Mouse (Mus musculus) MEL (cell line): ENCODE data around the gene Med8. TPM values are rescaled to one million over a fixed set of nuclear protein-coding genes. Genes with fewer than 3 reads are reported as not detected.

Source experiments
- DNase-seq: peaks from one replicate; pipeline ENCODE4 v3.0.0; 2011; ENCODE audit warnings: low read depth, low spot score
- H3K27ac ChIP-seq: 2 replicates; pipeline ENCODE4 v1.5.1; 2012; ENCODE audit warnings: low read depth, mild to moderate bottlenecking, control low read depth, low read length, moderate library complexity; ENCODE audit not compliant: control insufficient read depth
- H3K27me3 ChIP-seq, 2 experiments: fragments of 150-350 bp in 1 of 2; sonication (generic) in 1 of 2; 2 replicates each; pipeline ENCODE4 v1.6.1; 2012; ENCODE audit warnings: low read length in 2 of 2, mild to moderate bottlenecking in 2 of 2, improper control_type of control experiment in 1 of 2, moderate library complexity in 1 of 2; ENCODE audit not compliant: insufficient read depth in 2 of 2, control insufficient read depth in 1 of 2
- H3K36me3 ChIP-seq, 2 experiments: 2 replicates each; pipeline ENCODE4 v1.6.1; 2012 to 2014; ENCODE audit warnings: low read length in 2 of 2, improper control_type of control experiment in 1 of 2, inconsistent platforms in 1 of 2, mild to moderate bottlenecking in 1 of 2; ENCODE audit not compliant: insufficient read depth in 2 of 2, control insufficient read depth in 1 of 2
- H3K4me1 ChIP-seq, 2 experiments: fragments of 150-350 bp in 1 of 2; sonication (generic) in 1 of 2; 2 replicates each; pipeline ENCODE4 v1.6.1; 2012; ENCODE audit warnings: low read length in 2 of 2, improper control_type of control experiment in 1 of 2, mild to moderate bottlenecking in 1 of 2; ENCODE audit not compliant: insufficient read depth in 2 of 2, control insufficient read depth in 1 of 2
- H3K4me3 ChIP-seq, 2 experiments: fragments of 150-350 bp in 1 of 2; sonication (generic) in 1 of 2; 2 replicates each; pipeline ENCODE4 v1.5.1; 2012; ENCODE audit warnings: low read depth in 2 of 2, low read length in 2 of 2, mild to moderate bottlenecking in 2 of 2, moderate library complexity in 2 of 2, control low read depth in 1 of 2, improper control_type of control experiment in 1 of 2; ENCODE audit not compliant: control insufficient read depth in 1 of 2, insufficient read depth in 1 of 2
- H3K79me2 ChIP-seq: 2 replicates; pipeline ENCODE4 v1.6.1; 2012; ENCODE audit warnings: mild to moderate bottlenecking, low read length, moderate library complexity; ENCODE audit not compliant: control insufficient read depth, poor library complexity, insufficient read depth
- H3K9ac ChIP-seq: 2 replicates; pipeline ENCODE4 v1.6.1; 2012; ENCODE audit warnings: low read depth, mild to moderate bottlenecking, control low read depth, low read length, moderate library complexity; ENCODE audit not compliant: control insufficient read depth, poor library complexity, severe bottlenecking
- H3K9me3 ChIP-seq: fragments of 150-350 bp; sonication (generic); replicated peaks from 2 replicates; pipeline ENCODE4 v1.6.1; 2012; ENCODE audit warnings: mild to moderate bottlenecking, low read length, improper control_type of control experiment, moderate library complexity; ENCODE audit not compliant: insufficient read depth
- CHD1 ChIP-seq: IDR thresholded peaks from 2 replicates; pipeline ENCODE4 v1.6.1; 2012; ENCODE audit warnings: low read depth, mild to moderate bottlenecking, inconsistent platforms, low read length, improper control_type of control experiment
- ETS1 ChIP-seq: IDR thresholded peaks from 2 replicates; pipeline ENCODE4 v1.6.1; 2012; ENCODE audit warnings: low read depth, mild to moderate bottlenecking, inconsistent platforms, low read length, improper control_type of control experiment, moderate library complexity
- GATA1 ChIP-seq: IDR thresholded peaks from 2 replicates; pipeline ENCODE4 v1.6.1; 2011; ENCODE audit warnings: low read depth, low read length, improper control_type of control experiment
- HCFC1 ChIP-seq: IDR thresholded peaks from 2 replicates; pipeline ENCODE4 v1.6.1; 2012; ENCODE audit warnings: low read depth, mild to moderate bottlenecking, inconsistent platforms, low read length, improper control_type of control experiment, moderate library complexity
- MAFK ChIP-seq: IDR thresholded peaks from 2 replicates; pipeline ENCODE4 v1.6.1; 2011; ENCODE audit warnings: low read depth, mild to moderate bottlenecking, low read length, improper control_type of control experiment, borderline replicate concordance
- MAX ChIP-seq: IDR thresholded peaks from 2 replicates; pipeline ENCODE4 v1.6.1; 2011; ENCODE audit warnings: low read length, improper control_type of control experiment
- MEF2A ChIP-seq: IDR thresholded peaks from 2 replicates; pipeline ENCODE4 v1.6.1; 2014; ENCODE audit warnings: low read depth, mild to moderate bottlenecking, inconsistent platforms, low read length, improper control_type of control experiment; ENCODE audit not compliant: poor library complexity, insufficient replicate concordance, severe bottlenecking; ENCODE audit errors: extremely low read depth
- MYC ChIP-seq: IDR thresholded peaks from 2 replicates; pipeline ENCODE4 v1.6.1; 2011; ENCODE audit warnings: low read depth, mild to moderate bottlenecking, low read length, improper control_type of control experiment, moderate library complexity
- NELFE ChIP-seq: IDR thresholded peaks from 2 replicates; pipeline ENCODE4 v1.6.1; 2011; ENCODE audit warnings: low read depth, low read length, improper control_type of control experiment
- NRF1 ChIP-seq: IDR thresholded peaks from 2 replicates; pipeline ENCODE4 v1.6.1; 2014; ENCODE audit warnings: low read depth, mild to moderate bottlenecking, inconsistent platforms, low read length, improper control_type of control experiment, moderate library complexity; ENCODE audit not compliant: poor library complexity, insufficient read depth, severe bottlenecking
- POLR2A ChIP-seq, 2 experiments: IDR thresholded peaks; 2 replicates each; pipeline ENCODE4 v1.6.1; 2011 to 2012; ENCODE audit warnings: low read length in 2 of 2, mild to moderate bottlenecking in 2 of 2, control low read depth in 1 of 2, improper control_type of control experiment in 1 of 2, low read depth in 1 of 2, moderate library complexity in 1 of 2; ENCODE audit not compliant: control insufficient read depth in 1 of 2, insufficient read depth in 1 of 2, poor library complexity in 1 of 2
- RAD21 ChIP-seq: IDR thresholded peaks from 2 replicates; pipeline ENCODE4 v1.6.1; 2011; ENCODE audit warnings: mild to moderate bottlenecking, low read depth, low read length, improper control_type of control experiment
- TAL1 ChIP-seq: IDR thresholded peaks from 2 replicates; pipeline ENCODE4 v1.6.1; 2012; ENCODE audit warnings: mild to moderate bottlenecking, inconsistent platforms, low read length, moderate library complexity, mixed read lengths
- TBP ChIP-seq: IDR thresholded peaks from 2 replicates; pipeline ENCODE4 v1.8.0; 2011; ENCODE audit warnings: low read depth, low read length, improper control_type of control experiment
- TCF12 ChIP-seq: IDR thresholded peaks from 2 replicates; pipeline ENCODE4 v1.6.1; 2014; ENCODE audit warnings: low read depth, mild to moderate bottlenecking, inconsistent platforms, low read length, improper control_type of control experiment, moderate library complexity
- USF2 ChIP-seq, 2 experiments: IDR thresholded peaks; 2 replicates each; pipeline ENCODE4 v1.6.1; 2011 to 2012; ENCODE audit warnings: improper control_type of control experiment in 2 of 2, low read length in 2 of 2, borderline replicate concordance in 1 of 2, inconsistent platforms in 1 of 2, low read depth in 1 of 2, mild to moderate bottlenecking in 1 of 2; ENCODE audit not compliant: insufficient read depth in 1 of 2
- ZNF384 ChIP-seq: IDR thresholded peaks from 2 replicates; pipeline ENCODE4 v1.6.1; 2012; ENCODE audit warnings: low read depth, mild to moderate bottlenecking, inconsistent platforms, low read length, improper control_type of control experiment
- polyA plus RNA-seq, 2 experiments: library from polyadenylated mRNA; stranded (reverse) in 1 of 2; unstranded in 1 of 2; fragments of >175 nt in 1 of 2; fragments of >200 nt in 1 of 2; gene quantifications; 2 replicates each; pipeline versions ENCODE4 v1.2.1 to v1.2.4; 2012; ENCODE audit warnings: low replicate concordance in 2 of 2, low read depth in 1 of 2; ENCODE audit not compliant: insufficient read length in 2 of 2, insufficient read depth in 1 of 2, missing spikeins in 1 of 2
- total RNA-seq: library from RNA; depleted of rRNA; stranded (reverse); fragments of 300-350 nt; gene quantifications from 2 replicates; pipeline ENCODE4 v1.2.3, GENCODE M21; 2012

Med8 gene
- total and polyA plus RNA-seq, 3 experiments: 84.2 to 159 (median 134) TPM

GRCm38 (mm10) chr4:118417112-118417797, 8.1 kb downstream of the Med8 start:
- Histone ChIP-seq H3K4me3 (no peak overlapping the region), H3K9me3 (no peaks in the 10 kb centered on the region), H3K27ac (no peak overlapping the region), H3K27me3 (no peaks in the 10 kb centered on the region), H3K79me2 (no peaks in the 10 kb centered on the region), H3K9ac (no peak overlapping the region), H3K36me3 (peaks cover 0 to 8% of the 10 kb centered on the region in 2 experiments; a peak in 2 of 4 replicates), H3K4me1 (no peaks in the 10 kb centered on the region)
- TF ChIP-seq TCF12: no peak
- DNase-seq: no peak

GRCm38 (mm10) chr4:118421384-118421783, 12.2 kb downstream of the Med8 start:
- H3K4me3 ChIP-seq: no peak overlapping the region
- no peaks in the 10 kb centered on the region for H3K27me3 ChIP-seq
- peaks cover 12 to 22% of the 10 kb centered on the region in 2 experiments for H3K4me1 ChIP-seq
- DNase-seq: no peak
- no peaks in the 10 kb centered on the region for H3K9me3 ChIP-seq
- TF ChIP-seq TCF12: no peak
- no peak for TF ChIP-seq POLR2A (IDR thresholded peaks at IDR 0.05; ENCODE audit: control insufficient read depth in 1 of 2, insufficient read depth in 1 of 2, low read depth in 1 of 2, low read length in 2 of 2, poor library complexity in 1 of 2)
- TF ChIP-seq ETS1: no peak
- no peak for TF ChIP-seq RAD21
- no peak for TF ChIP-seq MYC
- TF ChIP-seq USF2 (IDR thresholded peaks at IDR 0.05; ENCODE audit: borderline replicate concordance in 1 of 2, insufficient read depth in 1 of 2, low read depth in 1 of 2, low read length in 2 of 2): no peak
- no peak for TF ChIP-seq NELFE
- no peak for TF ChIP-seq GATA1
- no peak for TF ChIP-seq TAL1
- no peak for TF ChIP-seq ZNF384
- TF ChIP-seq MEF2A: no peak
- no peak for TF ChIP-seq TBP
- TF ChIP-seq NRF1: no peak
- TF ChIP-seq HCFC1: no peak
- no peak for TF ChIP-seq MAFK
- TF ChIP-seq CHD1: no peak
- TF ChIP-seq MAX: no peak
- no peaks in the 10 kb centered on the region for H3K79me2 ChIP-seq
- no peak overlapping the region for H3K27ac ChIP-seq
- peaks cover 0 to 19% of the 10 kb centered on the region in 2 experiments; a peak in 3 of 4 replicates for H3K36me3 ChIP-seq
- no peak overlapping the region for H3K9ac ChIP-seq
